Mouse (Mus musculus) liver, embryonic 11.5 days (tissue): ENCODE data around the gene Inhba. TPM values are rescaled to one million over a fixed set of nuclear protein-coding genes. Genes with fewer than 3 reads are reported as not detected.

ENCODE experiments used
- ATAC-seq: fragments of 200-750 bp; cut with Nextera tagmentation; replicated peaks from 2 replicates; pipeline ENCODE4 v1.8.0; 2017; ENCODE audit warnings: moderate number of reproducible peaks, mild to moderate bottlenecking, moderate TSS enrichment, moderate library complexity; ENCODE audit not compliant: low FRiP score
- DNase-seq: peaks from one replicate; pipeline ENCODE4 v3.0.0-alpha.2; 2017; ENCODE audit warnings: low spot score
- H3K27ac ChIP-seq: fragments of 300-500 bp; sonication (generic); 2 replicates; pipeline ENCODE4 v1.5.1; 2014; ENCODE audit warnings: mild to moderate bottlenecking, low read depth, low read length, control low read depth
- H3K27me3 ChIP-seq: fragments of 300-500 bp; sonication (generic); replicated peaks from 2 replicates; pipeline ENCODE4 v1.6.1; 2014; ENCODE audit warnings: low read length, mixed read lengths; ENCODE audit not compliant: control insufficient read depth, insufficient read depth
- H3K36me3 ChIP-seq: fragments of 300-500 bp; sonication (generic); 2 replicates; pipeline ENCODE4 v1.6.1; 2014; ENCODE audit warnings: mild to moderate bottlenecking, low read length, moderate library complexity, mixed read lengths; ENCODE audit not compliant: control insufficient read depth, insufficient read depth
- H3K4me1 ChIP-seq: fragments of 300-500 bp; sonication (generic); replicated peaks from 2 replicates; pipeline ENCODE4 v1.6.1; 2014; ENCODE audit warnings: low read length, mixed read lengths; ENCODE audit not compliant: control insufficient read depth, insufficient read depth
- H3K4me2 ChIP-seq: fragments of 300-500 bp; sonication (generic); 2 replicates; pipeline ENCODE4 v1.6.1; 2014; ENCODE audit warnings: mild to moderate bottlenecking, control low read depth, moderate library complexity
- H3K4me3 ChIP-seq: fragments of 300-500 bp; sonication (generic); 2 replicates; pipeline ENCODE4 v1.5.1; 2014; ENCODE audit warnings: low read depth, low read length, control low read depth
- H3K9ac ChIP-seq: fragments of 300-500 bp; sonication (generic); 2 replicates; pipeline ENCODE4 v1.6.1; 2014; ENCODE audit warnings: low read depth, low read length, control low read depth
- H3K9me3 ChIP-seq: fragments of 300-500 bp; sonication (generic); 2 replicates; pipeline ENCODE4 v1.6.1; 2016; ENCODE audit warnings: low read length, inconsistent platforms, mixed read lengths; ENCODE audit not compliant: control insufficient read depth
- WGBS: fragments of 180-500 bp; shearing (Covaris S2); extraction: QIAGEN DNeasy Blood & Tissue Kit; methylation state at CpG from one replicate; pipeline ENCODE4 v1.1.7; 2014; 5-methylcytosine and 5-hydroxymethylcytosine counted together
- polyA plus RNA-seq: library from polyadenylated mRNA; unstranded; fragments of >200 nt; fragmentation: Nextera tagmentation; extraction: Ambion mirVana; gene quantifications from 2 replicates; pipeline ENCODE4 v1.2.1, GENCODE M21; 2014

Gene Inhba
- 0.42 and 0.47 TPM in 2 replicates for polyA plus RNA-seq

- Histone ChIP-seq H3K9me3 (no peaks in the 10 kb centered on the region), H3K4me1 (no peaks in the 10 kb centered on the region)
- DNase-seq: no peak
These were observed at the start of gene Inhba for GRCm38 (mm10) chr13:16011372-16012242. Inhba (plus strand) TSS chr13:16011851.

GRCm38 (mm10) chr13:15976584-15976983 lies 35.1 kb upstream of the Inhba start:
- H3K36me3 ChIP-seq: no peaks in the 10 kb centered on the region
- H3K9me3 ChIP-seq: no peaks in the 10 kb centered on the region
- DNase-seq: no peak
- H3K4me1 ChIP-seq: no peaks in the 10 kb centered on the region
- WGBS: 83% methylated on average over 1 of the region's 1 CpGs
- ATAC-seq: no peak
- H3K27ac ChIP-seq: no peak overlapping the region
- no peaks in the 10 kb centered on the region for H3K27me3 ChIP-seq
- H3K4me2 ChIP-seq: no peak overlapping the region
- H3K4me3 ChIP-seq: no peak overlapping the region
- no peak overlapping the region for H3K9ac ChIP-seq

More at GRCm38 (mm10) chr13:16011372-16012242, at the start of gene Inhba:
- ATAC-seq: peak; percentile 46
- Histone ChIP-seq H3K9ac (peak within 1 kb of the TSS; percentile 35; the same call in 1 of the 2 replicates), H3K4me3 (peak within 1 kb of the TSS; percentile 36), H3K4me2 (peak within 1 kb of the TSS; percentile 67), H3K27ac (no peak within 1 kb of the TSS), H3K36me3 (no peaks in the 10 kb centered on the region), H3K27me3 (peaks cover 27% of the 10 kb centered on the region)
- WGBS: 9% methylated on average over 31 of the region's 31 CpGs

DNA sequence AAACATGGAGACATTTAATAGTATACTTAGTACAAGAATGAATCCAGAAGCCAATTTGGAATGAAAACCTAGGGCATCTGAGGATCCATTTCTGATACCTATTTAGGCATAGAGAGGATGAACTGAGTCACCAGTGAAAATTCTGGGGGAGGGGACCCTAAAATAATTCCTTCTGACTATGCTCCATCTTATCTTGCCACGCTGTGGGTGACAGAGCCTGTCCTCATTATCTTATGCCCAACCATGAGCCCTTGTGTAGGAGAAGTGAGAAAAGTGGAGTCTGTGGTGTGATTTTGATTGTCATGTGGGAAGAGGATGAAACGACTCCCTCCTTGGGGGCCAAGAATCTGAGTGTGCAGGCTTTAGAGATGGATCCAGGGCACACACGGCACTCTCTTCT lies 32.1 kb upstream of the Inhba start:
- H3K27ac ChIP-seq: no peak overlapping the region

DNA sequence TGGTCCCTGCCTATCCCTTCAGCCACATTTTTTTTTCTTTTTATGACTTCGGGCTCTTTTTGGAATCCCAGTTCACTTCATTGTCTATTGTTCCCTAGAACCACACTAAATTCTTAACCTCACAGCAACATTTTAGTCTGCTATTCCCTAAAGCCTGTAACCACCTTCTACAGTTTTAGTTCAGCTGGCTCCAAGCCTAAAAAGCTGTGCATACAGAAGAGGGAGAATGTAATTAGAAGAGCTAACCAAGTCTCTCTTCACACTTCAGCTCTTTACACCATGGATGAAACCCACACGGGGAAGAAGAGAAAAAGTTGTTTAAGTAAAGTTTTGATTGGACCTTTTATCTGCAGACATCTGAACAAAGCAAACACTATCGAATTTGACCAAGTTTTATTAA lies 29.6 kb upstream of the Inhba start:
- H3K27me3 ChIP-seq: no peaks in the 10 kb centered on the region
- H3K27ac ChIP-seq: no peak overlapping the region
- no peaks in the 10 kb centered on the region for H3K9me3 ChIP-seq
- no peaks in the 10 kb centered on the region for H3K4me1 ChIP-seq
- no peaks in the 10 kb centered on the region for H3K36me3 ChIP-seq
- H3K9ac ChIP-seq: no peak overlapping the region
- 72% methylated on average over 3 of the region's 3 CpGs for WGBS
- no peak overlapping the region for H3K4me3 ChIP-seq
- DNase-seq (no peak), ATAC-seq (no peak)
- H3K4me2 ChIP-seq: no peak overlapping the region

More for the DNA sequence above, 32.1 kb upstream of the Inhba start:
- no peaks in the 10 kb centered on the region for H3K4me1 ChIP-seq
- ATAC-seq (no peak), DNase-seq (no peak)
- no peak overlapping the region for H3K4me2 ChIP-seq
- no peak overlapping the region for H3K9ac ChIP-seq
- H3K4me3 ChIP-seq: no peak overlapping the region
- H3K9me3 ChIP-seq: no peaks in the 10 kb centered on the region
- WGBS: 66% methylated on average over 3 of the region's 3 CpGs
- no peaks in the 10 kb centered on the region for H3K36me3 ChIP-seq
- H3K27me3 ChIP-seq: no peaks in the 10 kb centered on the region

- Histone ChIP-seq H3K27me3 (no peaks in the 10 kb centered on the region), H3K4me3 (no peak overlapping the region), H3K9me3 (no peaks in the 10 kb centered on the region), H3K4me2 (no peak overlapping the region), H3K4me1 (no peaks in the 10 kb centered on the region), H3K9ac (no peak overlapping the region), H3K36me3 (no peaks in the 10 kb centered on the region), H3K27ac (no peak overlapping the region)
- 65% methylated on average over 2 of the region's 2 CpGs for WGBS
- DNase-seq: no peak
- ATAC-seq: no peak
These were observed 25.9 kb upstream of the Inhba start for GRCm38 (mm10) chr13:15985761-15986160.

GRCm38 (mm10) chr13:15986172-15986571 lies 25.5 kb upstream of the Inhba start:
- Histone ChIP-seq H3K4me1 (no peaks in the 10 kb centered on the region), H3K27ac (no peak overlapping the region), H3K9me3 (no peaks in the 10 kb centered on the region), H3K36me3 (no peaks in the 10 kb centered on the region), H3K4me3 (no peak overlapping the region), H3K9ac (no peak overlapping the region), H3K4me2 (no peak overlapping the region), H3K27me3 (no peaks in the 10 kb centered on the region)
- ATAC-seq (no peak), DNase-seq (no peak)
- 74% methylated on average over 4 of the region's 4 CpGs for WGBS

GRCm38 (mm10) chr13:15995314-15995713 lies 16.3 kb upstream of the Inhba start:
- H3K27ac ChIP-seq: no peak overlapping the region
- WGBS: 76% methylated on average over 2 of the region's 2 CpGs
- H3K27me3 ChIP-seq: no peaks in the 10 kb centered on the region
- no peak overlapping the region for H3K9ac ChIP-seq
- no peaks in the 10 kb centered on the region for H3K4me1 ChIP-seq
- no peak for DNase-seq
- H3K9me3 ChIP-seq: no peaks in the 10 kb centered on the region
- H3K36me3 ChIP-seq: no peaks in the 10 kb centered on the region
- no peak overlapping the region for H3K4me2 ChIP-seq
- ATAC-seq: no peak
- no peak overlapping the region for H3K4me3 ChIP-seq

DNA sequence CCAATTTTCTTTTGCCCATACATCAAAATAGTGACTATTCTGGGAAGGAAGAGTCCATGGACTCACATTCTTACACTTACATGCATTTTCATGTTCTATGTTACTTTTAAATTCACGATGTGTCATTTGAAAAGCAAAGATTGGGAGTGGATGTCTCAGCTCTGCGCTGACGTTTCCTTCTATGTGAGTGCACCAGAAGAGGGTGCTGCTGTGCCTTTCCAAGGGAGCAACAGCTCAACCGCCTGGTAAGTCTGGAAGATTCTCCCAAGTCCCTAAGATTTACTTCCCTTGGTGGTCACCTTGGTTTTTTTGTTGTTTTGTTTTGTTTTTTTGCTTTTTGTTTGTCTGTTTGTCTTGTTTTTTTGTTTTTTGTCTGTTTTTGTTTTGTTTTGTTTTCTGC lies 6.1 kb upstream of the Inhba start:
- Histone ChIP-seq H3K27ac (no peak overlapping the region), H3K4me2 (no peak overlapping the region), H3K36me3 (no peaks in the 10 kb centered on the region), H3K9ac (no peak overlapping the region), H3K4me1 (no peaks in the 10 kb centered on the region), H3K4me3 (no peak overlapping the region), H3K27me3 (peaks cover 3% of the 10 kb centered on the region; the same call in 1 of the 2 replicates), H3K9me3 (no peaks in the 10 kb centered on the region)
- DNase-seq (no peak), ATAC-seq (no peak)
- WGBS: 8% methylated on average over 4 of the region's 4 CpGs

- H3K4me3 ChIP-seq: no peak overlapping the region
- H3K4me1 ChIP-seq: no peaks in the 10 kb centered on the region
- H3K27ac ChIP-seq: no peak overlapping the region
- no peak overlapping the region for H3K9ac ChIP-seq
- peaks cover 17% of the 10 kb centered on the region for H3K27me3 ChIP-seq
- H3K9me3 ChIP-seq: no peaks in the 10 kb centered on the region
- DNase-seq (no peak), ATAC-seq (no peak)
- 67% methylated on average over 4 of the region's 4 CpGs for WGBS
- H3K36me3 ChIP-seq: no peaks in the 10 kb centered on the region
- no peak overlapping the region for H3K4me2 ChIP-seq
These were observed 3.9 kb upstream of the Inhba start for GRCm38 (mm10) chr13:16007748-16008147.
